Mouse (Mus musculus) adrenal gland, postnatal 4 days (tissue): ENCODE data around the gene Rbm18. TPM values are rescaled to one million over a fixed set of nuclear protein-coding genes. Genes with fewer than 3 reads are reported as not detected.

Experiments
- DNase-seq, 2 experiments: peaks; one replicate each; pipeline ENCODE4 v3.0.0; 2021 to 2022; ENCODE audit warnings: low spot score in 2 of 2, mixed read lengths in 2 of 2
- total RNA-seq, 2 experiments: library from RNA; stranded (reverse); gene quantifications; 2 replicates each; pipeline ENCODE4 v1.2.3; 2021

Gene Rbm18
- total RNA-seq, 2 experiments from 2014 or later, result 36.9 to 37.8 TPM

DNA sequence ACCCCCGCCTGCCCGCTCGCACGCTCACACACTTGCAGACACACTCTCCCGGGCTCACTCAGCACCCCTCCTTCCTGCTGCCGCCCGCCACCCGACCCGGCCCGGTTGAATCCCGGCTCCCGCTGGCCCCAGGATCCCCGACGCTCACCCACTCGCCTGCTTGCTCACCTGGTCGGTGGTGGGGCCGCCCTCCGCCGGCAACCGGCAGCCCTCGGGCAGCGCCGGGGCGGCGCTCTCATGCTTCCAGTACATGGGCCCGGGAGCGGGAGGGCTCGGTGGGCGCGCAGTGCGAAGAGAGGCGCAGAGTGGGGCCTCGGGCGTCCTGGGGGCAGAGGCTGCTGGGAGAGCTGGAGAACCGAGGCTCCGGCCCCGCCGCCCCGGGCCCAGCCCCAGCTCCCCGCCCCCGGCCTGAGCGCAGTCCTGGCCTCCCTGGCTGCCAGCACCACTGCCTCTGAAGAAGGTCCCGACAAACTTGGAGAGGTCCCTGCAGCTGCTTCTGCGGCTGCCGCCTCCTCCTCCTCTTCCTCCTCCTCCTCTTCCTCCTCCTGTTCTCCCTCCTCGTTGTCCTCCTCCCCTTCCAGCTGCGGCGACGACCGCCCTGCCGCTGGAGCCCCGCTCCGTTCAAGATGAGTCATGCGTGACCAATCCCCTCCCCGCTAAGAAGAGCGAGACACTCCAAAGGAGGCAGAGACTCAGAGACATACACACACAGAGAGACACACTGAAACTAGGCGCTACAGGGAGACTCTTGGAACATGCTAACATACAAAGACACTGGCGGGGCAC is 31.4 kb downstream of the Rbm18 start, which contains the start of gene Lhx6:
Lhx6 (minus strand) TSS at position 453 of the 786 bp plus-strand sequence.
- no peak for DNase-seq

DNA sequence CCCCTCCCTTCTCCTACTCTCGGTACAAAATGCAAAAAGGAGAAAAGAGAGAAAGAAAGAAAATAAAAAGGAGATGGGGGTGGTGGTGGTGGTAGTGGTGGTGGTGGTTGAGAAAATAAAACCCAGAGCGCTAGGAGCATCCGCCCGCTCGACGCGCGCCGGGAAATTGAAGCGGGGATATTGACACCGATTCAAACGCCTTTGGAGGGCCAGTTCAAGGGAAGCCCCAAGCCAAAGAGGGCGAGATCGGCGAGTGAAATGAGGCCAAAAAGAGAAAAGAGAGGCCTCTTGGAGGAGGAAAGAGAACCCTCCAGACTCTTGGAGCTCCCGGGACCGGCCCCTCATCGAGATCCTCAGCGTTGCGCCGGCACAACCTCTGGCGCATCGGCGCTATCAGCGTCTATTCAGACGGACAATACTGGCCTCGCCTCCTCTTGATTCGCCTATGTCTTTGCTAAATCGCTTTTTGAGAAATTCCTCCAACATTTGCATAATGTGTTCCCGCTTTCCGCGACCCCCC is 32.1 kb downstream of the Rbm18 start:
- no peak for DNase-seq

DNA sequence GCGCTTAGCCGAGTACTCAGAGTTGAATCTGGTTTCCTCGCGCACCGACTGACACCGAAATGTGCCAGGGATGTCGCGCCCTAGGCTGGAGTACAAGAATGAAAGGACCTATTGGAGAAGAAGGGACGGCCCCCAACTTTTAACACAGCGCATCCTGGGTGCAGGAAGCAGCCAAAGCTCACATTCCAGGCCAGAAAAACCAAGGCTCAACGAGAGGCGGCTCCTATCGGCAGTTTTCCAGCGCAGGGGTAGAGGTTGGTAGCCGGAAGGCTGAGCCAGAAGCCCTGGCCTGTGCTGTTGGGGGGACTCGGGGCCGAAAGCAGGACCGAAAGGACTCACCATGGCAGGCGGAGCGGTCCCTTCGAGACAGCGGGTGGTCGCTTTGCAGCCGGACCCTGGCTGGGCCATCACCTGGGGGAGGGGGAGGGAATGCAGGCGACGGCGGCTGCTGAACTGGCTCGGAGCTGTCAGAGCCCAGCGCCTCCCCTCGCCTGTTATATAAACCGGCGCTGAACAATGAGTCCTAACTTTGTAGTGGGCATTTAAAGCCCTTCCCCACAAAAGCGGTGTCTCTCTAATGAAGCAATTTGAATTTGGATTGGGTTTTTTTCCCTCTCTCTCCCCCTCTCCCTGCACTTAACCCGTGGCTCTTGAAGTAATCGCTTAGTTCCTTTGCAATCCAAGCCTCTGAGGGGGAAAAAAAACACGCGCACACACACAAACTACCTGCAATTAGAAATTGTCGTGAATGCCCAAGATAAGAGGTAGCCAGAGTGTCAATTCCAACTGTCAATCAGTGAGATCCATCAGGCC is 32.8 kb downstream of the Rbm18 start:
- no peak for DNase-seq

DNA sequence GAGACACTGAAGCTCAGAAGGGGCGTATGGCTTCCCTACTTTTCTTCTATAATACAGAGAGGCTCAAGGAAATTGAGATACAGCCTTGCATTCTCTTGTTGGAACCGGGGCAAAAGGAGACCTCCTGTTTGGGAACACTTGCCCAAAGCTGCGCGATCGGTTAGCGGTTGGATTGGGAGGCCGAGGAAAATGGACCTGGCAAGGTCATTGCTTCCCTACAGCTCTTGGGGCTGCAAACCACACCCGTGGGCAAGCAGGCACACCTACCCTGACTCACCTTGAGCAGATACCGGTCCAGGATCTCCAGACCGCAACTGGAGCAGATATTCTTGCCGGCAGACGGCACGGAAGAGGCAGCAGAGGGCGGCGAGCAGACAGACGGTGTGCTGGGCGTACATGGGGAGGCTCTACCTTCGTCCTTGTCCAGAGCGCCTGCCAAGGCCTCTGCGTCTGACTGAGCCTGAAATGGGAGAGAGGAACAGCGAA is 33.5 kb downstream of the Rbm18 start:
- no peak for DNase-seq

DNA sequence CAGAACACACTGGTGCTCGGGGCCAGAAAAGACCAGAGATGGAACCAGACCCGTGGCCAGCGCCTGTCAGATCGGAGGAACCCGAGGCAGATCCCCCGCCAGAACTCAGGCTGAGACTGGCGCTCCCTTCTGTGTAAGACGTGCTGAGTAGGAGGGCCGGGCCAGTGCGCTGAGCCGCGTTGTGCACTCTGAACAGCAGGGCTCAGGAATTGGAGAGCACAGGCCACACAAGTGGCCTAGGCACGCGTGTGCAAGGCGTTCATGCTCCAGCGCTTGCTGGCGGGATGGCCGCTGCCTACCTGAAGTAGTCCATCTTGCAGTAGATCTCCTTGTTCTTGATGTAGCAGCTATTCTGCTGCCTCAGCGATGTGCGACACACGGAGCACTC is 34.0 kb downstream of the Rbm18 start:
- no peak for DNase-seq

DNA sequence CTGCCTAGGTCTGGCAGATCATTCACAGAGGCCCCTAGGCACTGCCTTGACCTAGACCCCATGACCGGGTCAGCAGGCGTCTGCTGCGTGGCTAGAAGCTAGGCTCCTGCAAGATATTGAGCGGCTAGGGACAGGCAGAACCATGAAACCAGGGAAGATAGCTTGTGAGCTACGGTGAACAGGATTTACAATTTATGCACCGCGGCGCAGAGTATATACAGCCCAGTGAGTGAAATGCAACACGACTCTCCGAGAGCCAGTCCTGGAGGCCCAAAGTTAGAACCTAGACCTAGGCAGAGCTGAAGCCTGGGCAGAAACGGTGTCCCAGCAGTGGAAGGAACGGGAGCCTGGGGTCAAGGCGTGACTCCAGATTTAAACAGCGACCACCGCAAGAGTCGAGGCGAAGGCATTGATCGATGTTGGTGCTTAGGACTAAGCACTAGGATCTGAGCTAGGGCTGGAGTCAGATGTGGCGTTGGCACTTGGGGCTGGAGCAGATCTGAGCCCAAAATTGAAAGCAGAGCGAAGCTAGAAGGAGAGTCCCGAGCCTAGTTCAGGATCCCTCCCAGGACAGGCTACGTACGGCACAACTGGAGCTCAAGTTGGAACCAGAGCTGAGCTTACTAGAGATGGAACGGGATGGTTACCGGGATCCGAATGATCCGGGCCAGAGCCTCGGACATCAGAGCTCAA is 34.6 kb downstream of the Rbm18 start:
- no peak for DNase-seq

DNA sequence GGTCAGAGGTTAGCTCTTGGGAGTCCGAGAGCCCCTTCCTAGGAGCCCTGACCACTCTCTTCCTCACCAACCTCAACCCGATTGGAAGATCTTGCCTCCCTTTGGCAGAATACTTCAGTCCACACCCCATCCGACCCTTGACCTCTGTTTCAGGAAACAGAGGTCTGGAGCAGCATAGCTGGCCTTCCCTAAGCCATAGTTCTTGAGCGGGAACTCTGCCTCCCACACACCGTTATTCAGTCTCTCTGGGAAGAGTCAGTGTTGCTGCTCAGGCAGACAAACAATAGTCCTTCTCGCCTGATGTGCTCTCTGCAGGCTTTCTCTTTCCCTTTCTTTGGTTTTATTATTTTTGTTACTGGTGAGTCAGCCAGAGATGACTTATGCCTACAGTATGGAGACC is 36.8 kb downstream of the Rbm18 start:
- DNase-seq, result no peak

DNA sequence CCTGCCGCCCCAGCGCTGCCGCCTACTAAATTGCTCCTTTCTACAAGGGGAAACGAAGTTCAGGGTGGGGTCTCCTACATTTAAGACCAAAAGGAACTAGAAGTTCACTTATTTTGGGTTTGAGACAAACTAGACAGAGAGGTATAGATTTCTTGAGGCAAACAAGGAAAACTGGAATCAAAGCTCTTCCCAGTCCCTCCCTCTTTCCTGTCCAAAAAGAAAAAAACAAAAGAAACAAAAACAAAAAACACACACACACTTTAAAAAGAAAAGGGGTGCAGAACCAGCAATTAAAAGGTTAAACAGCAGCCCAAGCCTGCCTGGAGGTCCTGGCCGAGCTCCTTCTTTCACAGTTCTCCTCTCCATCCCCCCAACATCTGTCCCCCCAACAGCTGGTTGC is 38.6 kb downstream of the Rbm18 start:
- DNase-seq, result no peak

DNA sequence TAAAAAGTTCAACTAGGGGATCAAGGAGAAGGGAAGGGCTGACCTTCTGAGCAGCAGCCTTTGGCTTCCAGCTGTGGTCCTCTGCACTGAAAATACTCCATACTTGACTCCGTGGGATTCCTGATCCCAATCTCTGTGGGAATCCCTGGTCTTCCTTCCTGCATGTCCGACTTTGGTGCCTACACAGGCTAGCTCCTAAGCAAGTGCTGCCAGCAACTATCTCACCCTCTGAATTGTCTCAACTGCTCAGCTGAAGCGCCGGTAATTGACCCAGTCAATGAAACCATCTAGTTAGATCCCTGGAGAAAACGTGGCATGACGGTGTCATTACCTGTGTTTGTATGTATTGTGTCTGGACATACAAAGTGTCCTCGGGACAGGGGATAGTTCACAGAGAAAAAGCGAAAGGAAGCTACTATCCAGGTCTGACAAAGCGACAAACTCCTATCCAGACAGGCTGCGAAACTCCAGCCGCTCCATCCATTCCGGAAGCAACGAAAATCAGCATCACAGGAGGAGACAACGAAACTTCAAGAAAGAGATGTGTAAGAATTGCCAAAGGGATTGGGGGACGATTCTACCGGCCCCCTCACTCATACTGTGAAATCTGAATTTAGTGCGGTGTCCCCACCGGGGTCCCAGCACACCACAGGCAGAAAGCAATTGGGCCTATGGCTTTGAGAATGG is 39.3 kb downstream of the Rbm18 start:
- no peak for DNase-seq

DNA sequence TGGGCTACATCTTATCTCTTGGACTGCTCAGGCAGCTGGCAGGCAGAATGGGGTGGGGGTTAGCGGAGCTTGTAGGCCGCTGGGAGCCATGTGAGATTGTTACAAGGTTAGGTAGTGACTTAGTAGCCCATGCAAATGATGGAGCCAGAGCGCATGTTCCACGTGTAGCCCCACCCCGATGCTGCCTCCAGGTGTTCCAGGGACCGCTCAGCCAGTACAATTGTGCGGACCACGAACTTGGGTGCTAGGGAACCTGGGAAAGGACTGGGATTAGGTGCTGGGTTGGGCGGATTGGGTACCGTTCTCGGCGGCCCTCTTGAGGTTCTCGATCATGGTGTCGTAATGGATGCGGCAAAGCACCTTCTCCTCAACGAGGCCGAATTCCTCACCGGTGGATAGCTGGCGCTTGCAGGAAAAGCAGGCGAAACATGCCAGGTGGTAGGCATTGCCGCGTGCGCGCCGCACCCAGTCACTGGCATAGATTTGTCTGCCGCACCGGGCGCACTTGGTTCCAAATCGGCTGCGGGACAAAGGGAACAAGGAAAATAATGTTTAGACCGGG is 42.6 kb downstream of the Rbm18 start:
- no peak for DNase-seq

DNA sequence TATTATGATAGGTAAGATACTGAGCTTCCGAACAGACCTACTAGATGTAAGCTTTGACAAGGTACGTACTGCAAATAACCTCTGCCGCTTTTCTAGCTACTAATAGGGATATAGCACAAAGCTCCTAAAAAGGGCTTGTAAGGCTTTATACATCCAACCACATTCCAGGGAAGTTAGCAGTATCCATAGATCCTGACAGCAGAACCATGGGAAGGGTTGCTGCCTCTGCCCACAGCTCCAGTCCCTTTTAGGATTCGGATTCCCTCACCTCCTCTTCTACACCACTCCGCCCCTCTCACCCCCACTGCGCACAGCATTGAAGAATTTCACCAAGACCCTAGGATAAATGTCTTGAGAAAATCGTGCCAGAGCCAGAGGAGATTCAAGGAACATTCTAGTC is 43.3 kb downstream of the Rbm18 start:
- DNase-seq, result no peak

DNA sequence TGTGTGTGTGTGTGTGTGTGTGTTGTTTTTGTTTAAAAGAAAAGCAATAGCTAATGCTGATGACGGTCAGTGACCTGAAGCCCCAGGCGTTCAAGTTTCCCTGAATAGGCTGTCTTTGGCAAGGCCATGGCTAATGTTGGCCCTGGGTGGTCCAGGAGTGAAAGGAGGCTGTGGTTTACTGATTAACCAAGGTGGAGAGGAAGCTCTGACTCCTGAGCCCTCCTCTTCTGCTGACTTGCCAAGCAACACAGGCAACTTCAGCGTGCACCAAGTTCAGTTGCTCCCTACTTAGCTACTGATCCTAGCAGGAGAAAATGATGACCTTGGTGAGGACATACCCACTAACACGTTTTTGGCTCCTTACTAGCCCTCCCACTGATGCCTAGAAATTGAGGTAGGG is 43.8 kb downstream of the Rbm18 start:
- no peak for DNase-seq

DNA sequence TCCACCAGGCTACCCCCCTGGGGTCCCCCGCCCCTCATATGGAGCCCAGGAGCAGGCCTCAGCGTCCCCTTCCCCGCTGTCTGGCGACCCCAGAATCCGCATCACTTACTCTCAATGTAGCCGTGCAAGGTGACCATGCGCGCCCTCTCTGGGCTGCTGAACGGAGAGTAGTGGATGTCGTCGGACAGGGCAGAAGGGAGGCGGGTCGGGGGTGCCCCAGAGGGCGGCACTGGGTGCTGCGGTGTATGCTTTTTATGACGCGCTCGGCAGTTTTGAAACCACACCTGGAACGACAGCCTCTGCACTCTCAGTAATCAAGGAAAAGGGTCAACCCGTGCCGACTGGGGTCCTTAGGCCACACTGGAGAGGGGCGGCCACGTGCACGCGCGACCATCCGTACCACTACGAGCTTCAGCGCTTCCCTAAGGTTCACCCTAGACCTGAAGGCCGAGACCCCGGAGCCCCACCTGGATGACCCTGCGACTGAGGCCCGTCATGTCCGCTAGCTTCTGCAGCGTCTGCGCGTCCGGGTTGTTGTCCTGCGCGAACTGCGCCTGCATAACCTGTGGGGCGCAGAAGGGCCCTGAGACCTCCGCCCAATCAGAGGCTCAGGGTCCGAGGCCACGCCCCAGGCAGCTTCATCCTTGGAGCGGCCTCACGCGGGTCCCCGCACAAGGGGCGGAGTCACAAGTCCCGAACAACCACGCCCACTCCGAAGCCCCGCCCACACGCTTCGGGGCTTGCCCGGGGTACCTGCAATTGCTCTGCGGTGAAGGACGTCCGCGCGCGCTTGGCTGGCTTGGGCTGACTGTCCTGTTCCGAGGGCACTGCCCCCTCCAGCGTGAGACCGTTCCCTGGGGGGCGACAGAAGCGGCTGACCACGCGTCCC is 45.5 kb downstream of the Rbm18 start:
- peak in 1 of 2 experiments; percentile 33 for DNase-seq

DNA sequence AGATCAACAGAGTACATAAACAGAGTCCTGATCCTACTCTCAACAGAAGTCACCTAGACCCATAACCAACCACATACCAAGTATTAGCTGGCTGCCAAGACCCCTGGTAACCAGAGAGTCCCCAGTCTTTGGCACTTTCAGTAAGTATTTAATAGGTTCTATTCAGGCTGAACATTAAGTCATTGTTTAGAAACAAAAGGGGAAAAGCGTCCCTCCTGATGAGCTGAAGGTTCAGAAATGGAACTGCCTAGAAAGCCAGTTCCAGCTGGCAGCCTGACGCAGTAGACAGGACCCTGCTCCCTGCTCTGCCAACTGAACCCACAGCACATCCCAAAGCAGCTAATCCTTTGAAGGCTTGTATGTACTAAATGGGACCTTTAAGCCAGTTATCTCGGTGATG is 47.4 kb downstream of the Rbm18 start:
- no peak for DNase-seq

DNA sequence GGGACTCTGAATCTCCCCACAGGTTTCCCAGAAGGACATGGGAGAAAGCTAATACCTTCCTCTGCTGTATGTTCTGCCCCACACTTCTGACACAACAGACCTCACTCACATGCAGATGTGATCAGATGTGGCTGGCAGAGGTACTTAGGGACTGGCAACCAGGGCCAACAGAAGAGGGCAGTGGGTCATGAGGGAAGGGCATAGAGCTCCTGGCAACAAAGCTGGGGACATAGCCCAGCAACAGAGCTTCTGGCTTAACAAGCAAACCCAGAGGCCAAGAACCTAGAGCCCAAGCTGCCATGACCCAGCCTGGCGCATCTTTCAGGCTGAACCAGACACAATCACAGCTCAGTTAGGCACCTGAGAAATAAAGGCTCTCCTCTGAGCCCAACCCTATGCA is 51.5 kb downstream of the Rbm18 start:
- DNase-seq, result no peak

DNA sequence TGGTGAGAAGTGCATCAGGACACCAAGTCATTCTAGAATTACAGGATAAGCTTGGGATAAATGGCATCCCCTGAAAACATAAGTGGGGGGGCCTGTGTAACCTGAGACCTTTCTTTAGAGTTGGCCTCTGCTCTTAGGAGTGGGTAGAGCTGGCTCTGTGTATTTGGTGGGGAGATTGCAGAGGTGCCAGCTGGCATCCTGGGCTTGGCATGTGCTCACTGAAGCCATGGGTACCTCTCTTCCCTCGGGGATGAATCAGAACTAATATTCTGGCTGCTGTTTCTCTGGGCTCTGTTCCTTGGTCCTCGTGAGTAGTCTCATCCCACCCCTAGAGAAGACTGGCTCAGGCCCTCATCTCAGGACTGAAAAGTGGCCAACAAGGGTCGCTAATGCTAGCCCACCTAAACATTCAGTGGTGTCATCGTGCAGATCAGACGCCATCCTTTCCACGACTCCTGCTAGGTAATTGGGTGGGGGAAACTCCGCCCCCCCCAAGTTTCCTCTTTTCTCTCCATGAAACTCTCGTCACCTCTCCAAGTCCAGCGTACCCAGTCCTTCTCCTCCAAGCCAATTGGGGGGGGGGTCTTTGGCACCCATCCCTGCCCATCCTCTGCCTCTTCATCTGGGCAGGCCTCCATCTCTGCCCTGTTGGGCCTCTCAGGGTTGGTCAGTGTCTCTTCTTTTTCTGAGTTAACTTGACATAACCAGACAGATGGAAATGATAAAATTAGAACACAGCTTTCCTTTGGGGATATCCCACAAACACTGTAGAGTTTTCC is 53.6 kb downstream of the Rbm18 start:
- no peak for DNase-seq

DNA sequence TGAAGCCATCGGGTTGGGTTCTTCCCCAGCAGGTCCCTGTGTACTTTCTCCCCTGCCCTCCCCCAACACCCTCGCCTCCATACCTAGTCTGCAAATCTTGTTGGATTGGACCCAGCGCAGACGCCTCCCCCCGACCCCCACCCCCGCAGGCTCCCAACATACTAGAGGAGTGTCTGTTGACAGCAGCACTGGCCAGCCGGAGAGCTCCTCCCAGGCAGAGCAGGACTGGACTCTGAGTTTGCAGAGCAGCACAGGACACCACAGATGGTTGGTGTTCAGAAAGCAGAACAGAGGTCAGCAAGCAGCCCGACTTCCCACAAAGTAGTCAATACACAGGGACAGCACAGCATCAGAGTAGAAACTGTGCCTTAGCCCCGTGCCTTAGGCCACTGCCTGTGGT is 55.1 kb downstream of the Rbm18 start:
- no peak for DNase-seq

DNA sequence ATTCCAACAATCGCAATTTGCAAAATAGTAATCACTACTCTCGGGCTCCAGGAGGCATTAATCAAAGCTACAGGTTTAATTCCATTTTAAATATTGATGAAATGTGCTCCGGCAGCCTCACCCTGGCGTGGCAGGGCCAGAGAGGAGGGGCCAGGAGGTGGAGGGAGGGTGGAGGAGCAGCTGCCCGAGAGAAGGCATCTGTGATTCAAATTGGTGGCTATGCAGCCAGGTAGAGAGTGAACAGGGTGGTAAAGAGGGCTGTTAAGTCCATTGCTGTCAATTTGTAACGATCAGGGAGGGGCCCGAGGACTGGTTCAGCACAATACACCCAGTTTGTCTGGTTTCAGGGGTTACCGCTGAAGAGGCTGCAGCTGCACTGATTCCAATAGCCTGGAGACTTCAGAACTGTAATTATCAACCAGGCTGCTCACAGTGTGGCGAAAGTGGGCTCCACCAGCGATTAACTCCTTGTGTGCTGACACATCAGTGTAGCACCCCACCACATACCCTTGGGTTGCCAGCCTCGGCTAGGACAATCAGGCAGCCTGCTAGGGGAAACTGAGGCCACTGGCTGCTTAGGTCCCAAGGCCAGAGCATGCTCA is 59.3 kb downstream of the Rbm18 start:
- no peak for DNase-seq
